11 mouse cellular contexts compared by ENCODE assay signal in genomic region chr13:74861373-74861970, GRCm38 (mm10). TPM values are rescaled to one million over a fixed set of nuclear protein-coding genes. Genes with fewer than 3 reads are reported as not detected.
DNase-seq lines count a peak whose midpoint lies in the region; ATAC-seq and TF ChIP-seq lines count a peak whose summit lies in the region.
"Had no signal": no experiment of that assay in that cellular context is flagged by ENCODE, and none has a peak within 500 bp of the region (broad histone marks: within the 10 kb centered on the region; RNA-seq: fewer than 3 reads in every experiment).

No protein-coding gene starts in this region.

- ATAC-seq in limb, embryonic 13.5 days (ENCODE audit: low FRiP score, low read depth), result 0 out of 2 replicates have a peak, but pooled peaks have one; percentile 28
- peak; percentile 77; the same call in 1 of the 2 replicates for ATAC-seq in common myeloid progenitor, adult 5-6 weeks (replicated peaks; ENCODE audit: low read depth, poor library complexity, severe bottlenecking)
- ATAC-seq: forebrain, embryonic 15.5 days had no signal

- H3K36me3 ChIP-seq in limb, embryonic 13.5 days, result no peaks in the 10 kb centered on the region
- H3K36me3 ChIP-seq in limb, embryonic 10.5 days, result no peaks in the 10 kb centered on the region
- H3K36me3 ChIP-seq: forebrain, embryonic 15.5 days; hindbrain, embryonic 15.5 days had no signal

- no peak overlapping the region for H3K4me2 ChIP-seq in limb, embryonic 13.5 days (replicated peaks)
- H3K4me2 ChIP-seq: forebrain, embryonic 15.5 days; hindbrain, embryonic 15.5 days had no signal

- no peak overlapping the region for H3K4me3 ChIP-seq in cerebellum, adult 2 months (replicated peaks; ENCODE audit: insufficient read depth, low read depth, low read length)
- no peak overlapping the region for H3K4me3 ChIP-seq in limb, embryonic 13.5 days
- H3K4me3 ChIP-seq in limb, embryonic 10.5 days, result no peak overlapping the region
- H3K4me3 ChIP-seq: forebrain, embryonic 15.5 days; hindbrain, embryonic 15.5 days had no signal

- 5% methylated on average over 1 of the region's 1 CpGs for WGBS in cerebellum, adult 2 months
- 7% methylated on average over 1 of the region's 1 CpGs for WGBS in limb, embryonic 13.5 days
- 7% methylated on average over 1 of the region's 1 CpGs for WGBS in limb, embryonic 10.5 days

- DNase-seq in cerebellum, adult 2 months, result no peak
- DNase-seq in cerebellum, adult 11-12 months, result no peak
- DNase-seq in limb, embryonic 10.5 days (ENCODE audit: low spot score), result no peak
- DNase-seq in naive thymus-derived CD4-positive, alpha-beta T cell, adult 2 months (ENCODE audit: low read depth), result peak; percentile 55
- no peak for DNase-seq in cerebellum, postnatal 25 days
- DNase-seq in layer of hippocampus, adult 11-12 months (ENCODE audit: low spot score), result no peak
- DNase-seq: right cerebral cortex, postnatal 25 days had no signal

- no peak overlapping the region for H3K27ac ChIP-seq in cerebellum, adult 2 months (ENCODE audit: insufficient read depth, low read length)
- no peak overlapping the region for H3K27ac ChIP-seq in limb, embryonic 13.5 days
- H3K27ac ChIP-seq in limb, embryonic 10.5 days, result no peak overlapping the region
- H3K27ac ChIP-seq: forebrain, embryonic 15.5 days; hindbrain, embryonic 15.5 days had no signal

- peak; percentile 33; the same call in 1 of the 2 replicates for TF ChIP-seq CTCF in cerebellum, adult 2 months (IDR thresholded peaks at IDR 0.05; ENCODE audit: borderline replicate concordance, insufficient read depth, low read depth, low read length)

- TF ChIP-seq POLR2A in cerebellum, adult 2 months (IDR thresholded peaks at IDR 0.05; ENCODE audit: borderline replicate concordance, insufficient read depth, low read length), result no peak

- H3K9me3 ChIP-seq in limb, embryonic 13.5 days, result no peaks in the 10 kb centered on the region
- H3K9me3 ChIP-seq in limb, embryonic 10.5 days (replicated peaks), result no peaks in the 10 kb centered on the region
- H3K9me3 ChIP-seq: forebrain, embryonic 15.5 days; hindbrain, embryonic 15.5 days had no signal

- no peaks in the 10 kb centered on the region for H3K4me1 ChIP-seq in cerebellum, adult 2 months (ENCODE audit: control insufficient read depth, insufficient read depth, low read length)
- no peaks in the 10 kb centered on the region for H3K4me1 ChIP-seq in limb, embryonic 13.5 days
- H3K4me1 ChIP-seq in limb, embryonic 10.5 days, result no peaks in the 10 kb centered on the region
- H3K4me1 ChIP-seq: forebrain, embryonic 15.5 days; hindbrain, embryonic 15.5 days had no signal

- no peak overlapping the region for H3K9ac ChIP-seq in limb, embryonic 13.5 days
- H3K9ac ChIP-seq: forebrain, embryonic 15.5 days; hindbrain, embryonic 15.5 days had no signal

- no peaks in the 10 kb centered on the region for H3K27me3 ChIP-seq in cerebellum, adult 2 months (ENCODE audit: control insufficient read depth, insufficient read depth, low read length)
- no peaks in the 10 kb centered on the region for H3K27me3 ChIP-seq in limb, embryonic 13.5 days
- no peaks in the 10 kb centered on the region for H3K27me3 ChIP-seq in limb, embryonic 10.5 days (ENCODE audit: low read depth, poor library complexity, severe bottlenecking)
- H3K27me3 ChIP-seq: forebrain, embryonic 15.5 days; hindbrain, embryonic 15.5 days had no signal

RNA-seq across cellular contexts. Expression of gene Cast, which starts 52.9 kb away (rescaled TPM):
- polyA plus RNA-seq in cerebellum, adult 2 months (2012; rRNA removed), result 12.0 and 13.0 TPM in 2 replicates
- 34.1 and 34.3 TPM in 2 replicates for polyA plus RNA-seq in limb, embryonic 13.5 days (2015; fragmentation: Nextera tagmentation; extraction: Ambion mirVana)
- polyA plus RNA-seq in limb, embryonic 10.5 days (2016; fragmentation: Nextera tagmentation; extraction: Ambion mirVana), result 16.2 and 21.4 TPM in 2 replicates
- 64.1 and 75.8 TPM in 2 replicates for total RNA-seq in common myeloid progenitor, adult 5-6 weeks (2017)
